Mouse (Mus musculus) urinary bladder, postnatal 36 days (tissue): ENCODE measurements at regions not wholly inside any gene's neighbourhood (a gene's known extent, or its start where the extent isn't known, plus 50 kb on each side); places are given as distances from the start of the nearest gene placed in this dataset.

Experiments used
- DNase-seq, 2 experiments: peaks; one replicate each; pipeline ENCODE4 v3.0.0; 2022; ENCODE audit warnings: low spot score in 2 of 2, mixed read lengths in 1 of 2

GRCm38 (mm10) chr3:102316151-102316550 lies 111.7 kb upstream of the Vangl1 start:
- no peak for DNase-seq

GRCm38 (mm10) chr3:102311482-102312225 lies 107.2 kb upstream of the Vangl1 start:
- no peak for DNase-seq

- peak in 1 of 2 experiments; percentile 23 for DNase-seq
Observed at GRCm38 (mm10) chr3:102310243-102310642, 105.8 kb upstream of the Vangl1 start.

- peak; percentile 66 to 79 for DNase-seq
Observed at GRCm38 (mm10) chr3:102309756-102310155, 105.3 kb upstream of the Vangl1 start.

- DNase-seq: no peak
Observed at GRCm38 (mm10) chr3:102307656-102308055, 103.2 kb upstream of the Vangl1 start.

GRCm38 (mm10) chr3:102292385-102292784 lies 87.9 kb upstream of the Vangl1 start:
- DNase-seq: no peak

GRCm38 (mm10) chr3:102281983-102282382 lies 77.5 kb upstream of the Vangl1 start:
- DNase-seq: no peak

- DNase-seq: no peak
Observed at GRCm38 (mm10) chr3:102276758-102277157, 72.3 kb upstream of the Vangl1 start.

GRCm38 (mm10) chr3:102276283-102276682 lies 71.8 kb upstream of the Vangl1 start:
- DNase-seq: no peak

- peak; percentile 25 to 51 for DNase-seq
Observed at GRCm38 (mm10) chr3:102275256-102276022, 70.9 kb upstream of the Vangl1 start.

- no peak for DNase-seq
Observed at GRCm38 (mm10) chr3:102270779-102271178, 66.3 kb upstream of the Vangl1 start.

GRCm38 (mm10) chr3:102270257-102270656 lies 65.8 kb upstream of the Vangl1 start:
- no peak for DNase-seq

- DNase-seq: no peak
Observed at GRCm38 (mm10) chr3:102266136-102266535, 61.6 kb upstream of the Vangl1 start.

GRCm38 (mm10) chr3:102265146-102265545 lies 60.7 kb upstream of the Vangl1 start:
- no peak for DNase-seq

GRCm38 (mm10) chr3:102263326-102263725 lies 58.8 kb upstream of the Vangl1 start:
- DNase-seq: no peak

- no peak for DNase-seq
Observed at GRCm38 (mm10) chr3:102262665-102263064, 58.2 kb upstream of the Vangl1 start.

- DNase-seq: no peak
Observed at GRCm38 (mm10) chr3:102261517-102261916, 57.0 kb upstream of the Vangl1 start.
